Mouse (Mus musculus): ENCODE data around the gene Skp2. TPM values are rescaled to one million over a fixed set of nuclear protein-coding genes. Genes with fewer than 3 reads are reported as not detected.
"Not testable (repeated sequence)": the region's sequence is repeated elsewhere in the genome, so short reads cannot be mapped to it uniquely, and the experiment has no call there.

The Skp2 gene
- total RNA-seq (2021): 1 to 10 TPM; 4.2 to 4.4 TPM

- DNase-seq (ENCODE audit: extremely low spot score in 1 of 2, low spot score in 1 of 2): no peak
Observed at GRCm38 (mm10) chr15:9155325-9155724, at the start of gene Skp2. Gene Skp2 (minus strand): TSS chr15:9155425.

GRCm38 (mm10) chr15:9198421-9198820, 43.2 kb upstream of the Skp2 start:
- no peak for DNase-seq (ENCODE audit: extremely low spot score in 1 of 2, low spot score in 1 of 2)

- DNase-seq (ENCODE audit: extremely low spot score in 1 of 2, low spot score in 1 of 2): not testable (repeated sequence)
Observed at GRCm38 (mm10) chr15:9192685-9193084, 37.5 kb upstream of the Skp2 start.

GRCm38 (mm10) chr15:9189796-9190195, 34.6 kb upstream of the Skp2 start:
- DNase-seq (ENCODE audit: extremely low spot score in 1 of 2, low spot score in 1 of 2): no peak

- no peak for DNase-seq (ENCODE audit: extremely low spot score in 1 of 2, low spot score in 1 of 2)
Observed at GRCm38 (mm10) chr15:9183995-9184394, 28.8 kb upstream of the Skp2 start.

GRCm38 (mm10) chr15:9177038-9177437, 21.8 kb upstream of the Skp2 start:
- DNase-seq (ENCODE audit: extremely low spot score in 1 of 2, low spot score in 1 of 2): no peak

- DNase-seq (ENCODE audit: extremely low spot score in 1 of 2, low spot score in 1 of 2): no peak
Observed at GRCm38 (mm10) chr15:9164125-9164524, 8.9 kb upstream of the Skp2 start.

GRCm38 (mm10) chr15:9162557-9163070, 7.4 kb upstream of the Skp2 start:
- DNase-seq (ENCODE audit: extremely low spot score in 1 of 2, low spot score in 1 of 2): no peak

- DNase-seq (ENCODE audit: extremely low spot score in 1 of 2, low spot score in 1 of 2): no peak
Observed at GRCm38 (mm10) chr15:9140684-9141171, 14.5 kb downstream of the Skp2 start.

GRCm38 (mm10) chr15:9140252-9140680, 15.0 kb downstream of the Skp2 start, which contains the start of gene Lmbrd2:
Gene Lmbrd2 (plus strand): TSS chr15:9140550.
- DNase-seq (ENCODE audit: extremely low spot score in 1 of 2, low spot score in 1 of 2): peak; percentile 89 to 94

- DNase-seq (ENCODE audit: extremely low spot score in 1 of 2, low spot score in 1 of 2): no peak
Observed at GRCm38 (mm10) chr15:9139447-9139846, 15.8 kb downstream of the Skp2 start.

GRCm38 (mm10) chr15:9134891-9135507, 20.2 kb downstream of the Skp2 start:
- DNase-seq (ENCODE audit: extremely low spot score in 1 of 2, low spot score in 1 of 2): no peak

GRCm38 (mm10) chr15:9132693-9133443, 22.4 kb downstream of the Skp2 start:
- DNase-seq (ENCODE audit: extremely low spot score in 1 of 2, low spot score in 1 of 2): peak in 1 of 2 experiments; percentile 24

- no peak for DNase-seq (ENCODE audit: extremely low spot score in 1 of 2, low spot score in 1 of 2)
Observed at GRCm38 (mm10) chr15:9131499-9131888, 23.7 kb downstream of the Skp2 start.

- DNase-seq (ENCODE audit: extremely low spot score in 1 of 2, low spot score in 1 of 2): no peak
Observed at GRCm38 (mm10) chr15:9130772-9131498, 24.3 kb downstream of the Skp2 start.

GRCm38 (mm10) chr15:9127051-9127791, 28.0 kb downstream of the Skp2 start:
- DNase-seq (ENCODE audit: extremely low spot score in 1 of 2, low spot score in 1 of 2): no peak

- no peak for DNase-seq (ENCODE audit: extremely low spot score in 1 of 2, low spot score in 1 of 2)
Observed at GRCm38 (mm10) chr15:9124856-9125255, 30.4 kb downstream of the Skp2 start.

GRCm38 (mm10) chr15:9122989-9123388, 32.2 kb downstream of the Skp2 start:
- no peak for DNase-seq (ENCODE audit: extremely low spot score in 1 of 2, low spot score in 1 of 2)

GRCm38 (mm10) chr15:9120081-9120480, 35.1 kb downstream of the Skp2 start:
- DNase-seq (ENCODE audit: extremely low spot score in 1 of 2, low spot score in 1 of 2): peak in 1 of 2 experiments; percentile 42

- DNase-seq (ENCODE audit: extremely low spot score in 1 of 2, low spot score in 1 of 2): no peak
Observed at GRCm38 (mm10) chr15:9118852-9119251, 36.4 kb downstream of the Skp2 start.
